Mouse (Mus musculus): ENCODE results near the gene D130043K22Rik.

Gene D130043K22Rik

DNA sequence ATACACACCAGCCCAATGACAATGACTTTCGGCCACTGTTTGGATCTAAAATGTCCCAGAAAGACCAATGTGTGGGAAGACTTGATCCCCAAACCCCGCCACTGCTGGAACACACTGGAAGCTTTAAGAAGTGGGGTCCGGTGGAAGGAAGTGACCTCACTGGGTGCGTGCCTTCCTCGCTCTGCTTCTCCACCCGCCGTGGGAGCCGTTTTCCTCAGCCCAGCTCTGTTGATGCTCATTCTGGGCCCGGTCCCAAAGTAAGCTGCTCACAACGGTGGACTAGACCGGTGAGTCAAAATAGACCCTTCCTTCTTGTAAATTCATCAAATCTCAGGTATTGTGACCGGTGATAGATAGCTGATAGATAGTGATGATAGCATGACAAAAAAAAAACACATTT, 60.5 kb downstream of the D130043K22Rik start:
- DNase-seq: no peak

DNA sequence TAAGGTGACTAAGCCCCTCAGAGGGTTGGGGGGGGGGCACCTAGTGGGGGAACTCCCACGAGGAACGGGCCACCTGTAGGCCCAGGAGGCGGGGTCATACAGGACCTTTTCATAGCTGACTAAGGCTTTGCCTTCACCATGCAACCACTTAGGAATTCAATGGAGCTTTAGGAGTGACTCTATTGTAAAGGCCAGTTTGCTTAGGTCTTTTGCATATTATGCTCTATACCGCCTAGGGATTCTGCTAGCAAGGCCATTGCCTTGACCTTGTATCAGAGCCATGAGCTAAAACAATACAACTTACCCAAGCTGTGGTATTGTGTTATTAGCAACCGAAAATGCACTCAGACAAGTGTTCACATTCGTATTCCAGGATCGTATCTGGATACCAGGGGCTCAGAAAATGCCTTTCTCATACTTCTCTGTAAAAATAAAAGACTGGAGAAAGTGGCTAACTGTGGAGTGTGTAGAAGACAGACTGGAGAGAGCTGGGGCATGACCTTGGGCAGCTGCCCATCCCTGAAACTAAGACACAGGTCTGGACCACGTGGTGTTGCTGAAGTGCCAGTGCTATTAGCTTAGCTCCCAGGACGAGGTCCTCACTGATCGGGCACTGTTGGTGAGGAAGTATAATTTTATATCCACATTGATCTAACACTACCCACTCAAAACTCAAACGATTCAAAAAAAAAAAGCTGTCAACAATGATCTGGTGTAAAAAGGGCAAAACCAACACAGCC, 62.1 kb downstream of the D130043K22Rik start:
- DNase-seq: no peak

DNA sequence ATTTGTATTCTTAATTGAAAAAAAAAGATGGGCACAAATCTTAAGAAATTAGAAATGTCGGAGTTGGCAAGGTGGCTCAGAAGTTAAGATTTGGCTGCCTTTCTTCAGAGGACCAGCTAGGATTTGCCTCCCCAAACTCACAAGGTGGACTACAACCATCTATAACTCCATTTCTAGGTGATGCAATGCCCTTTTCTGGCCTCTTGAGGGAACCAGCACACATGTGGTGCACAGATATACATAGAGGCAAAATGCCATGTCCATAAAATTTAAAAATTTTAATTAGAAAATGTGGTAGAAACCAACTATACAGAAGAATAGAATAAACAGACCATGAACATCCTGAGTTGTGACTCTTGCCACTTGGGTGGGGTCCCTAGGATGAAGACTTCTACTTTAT, 64.2 kb downstream of the D130043K22Rik start:
- no peak for DNase-seq

DNA sequence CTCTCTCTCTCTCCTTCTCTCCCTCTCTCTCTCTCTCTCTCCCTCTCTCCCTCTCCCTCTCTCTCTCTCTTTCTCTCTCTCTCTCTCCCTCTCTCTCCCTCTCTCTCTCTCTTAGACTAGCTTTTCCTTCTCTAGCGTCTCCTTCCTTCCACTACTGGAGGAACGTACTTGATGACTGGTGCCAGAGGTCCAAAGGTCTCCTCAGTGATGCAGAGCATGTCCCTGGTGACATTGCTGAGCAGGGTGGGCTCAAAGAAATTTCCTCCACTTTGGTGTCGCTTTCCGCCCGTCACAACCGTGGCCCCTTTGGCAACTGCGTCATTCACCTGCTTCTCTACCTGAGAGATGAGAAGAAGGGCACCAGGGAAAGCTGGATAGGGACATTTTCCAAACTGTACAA, 68.6 kb downstream of the D130043K22Rik start:
- DNase-seq: no peak

DNA sequence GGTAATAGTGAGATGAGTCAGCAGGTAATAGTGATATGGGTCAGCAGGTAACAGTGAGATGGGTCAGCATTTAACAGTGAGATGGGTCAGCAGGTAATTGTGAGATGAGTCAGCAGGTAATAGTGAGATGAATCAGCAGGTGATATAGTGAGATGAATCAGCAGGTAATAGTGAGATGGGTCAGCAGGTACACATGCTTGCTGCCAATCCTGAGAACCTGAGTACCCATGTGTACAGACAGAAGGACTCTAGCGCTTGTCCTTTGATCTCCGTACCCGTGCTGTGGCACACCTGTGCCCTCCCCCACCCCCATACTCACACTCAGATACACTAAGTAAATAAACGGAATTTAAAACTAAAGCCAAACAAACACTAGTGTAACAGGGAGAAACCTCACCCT, 70.0 kb downstream of the D130043K22Rik start:
- DNase-seq: no peak

DNA sequence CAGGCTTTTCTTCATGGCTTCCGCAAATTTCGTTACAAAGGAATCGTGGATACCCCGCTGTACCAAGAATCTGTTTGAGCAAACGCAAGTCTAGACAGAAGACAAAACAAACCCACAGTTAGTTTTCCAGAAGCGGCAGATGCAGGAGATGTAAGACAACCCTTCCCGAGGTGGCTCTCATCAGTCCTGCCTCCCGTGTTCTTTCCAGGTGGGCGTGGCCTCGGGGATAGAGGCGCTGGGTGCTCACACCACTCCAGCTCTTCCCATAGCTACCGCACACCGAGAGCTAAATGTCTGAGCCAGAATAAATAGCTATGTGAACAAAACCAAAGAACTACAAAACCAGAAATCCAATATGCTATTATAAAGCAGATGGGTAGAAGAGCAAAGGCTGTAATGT, 70.9 kb downstream of the D130043K22Rik start:
- no peak for DNase-seq

DNA sequence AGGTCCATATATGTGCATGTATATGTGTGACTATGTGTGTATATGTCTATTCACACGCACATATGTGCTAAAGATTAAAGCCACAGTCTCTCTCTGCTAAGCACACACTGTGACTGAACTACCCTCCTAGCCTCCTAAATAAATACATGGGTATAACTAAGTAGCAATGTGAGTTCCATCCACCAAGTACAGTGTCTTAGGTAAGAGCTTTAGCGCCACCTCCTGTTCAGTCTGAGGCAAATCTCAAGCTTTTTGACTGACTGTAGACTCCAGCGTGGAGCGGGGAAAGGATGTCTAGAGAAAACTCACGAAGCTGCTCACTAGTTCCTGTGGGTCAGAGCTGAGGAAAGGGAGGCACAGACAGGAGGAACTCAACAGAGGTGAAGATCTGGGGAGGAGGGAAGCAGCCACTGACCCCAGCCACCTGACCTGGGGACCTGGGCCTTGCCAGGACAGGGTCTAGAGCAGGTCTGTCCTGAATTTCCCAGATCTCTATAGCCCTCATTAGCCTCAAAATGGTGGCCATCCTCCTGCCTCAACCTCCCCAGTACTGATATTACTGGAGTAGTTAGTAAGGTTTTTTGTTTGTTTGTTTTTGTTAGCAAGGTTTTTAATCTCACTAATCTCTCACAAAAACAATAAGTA, 75.5 kb downstream of the D130043K22Rik start:
- peak; percentile 32 to 62 for DNase-seq

DNA sequence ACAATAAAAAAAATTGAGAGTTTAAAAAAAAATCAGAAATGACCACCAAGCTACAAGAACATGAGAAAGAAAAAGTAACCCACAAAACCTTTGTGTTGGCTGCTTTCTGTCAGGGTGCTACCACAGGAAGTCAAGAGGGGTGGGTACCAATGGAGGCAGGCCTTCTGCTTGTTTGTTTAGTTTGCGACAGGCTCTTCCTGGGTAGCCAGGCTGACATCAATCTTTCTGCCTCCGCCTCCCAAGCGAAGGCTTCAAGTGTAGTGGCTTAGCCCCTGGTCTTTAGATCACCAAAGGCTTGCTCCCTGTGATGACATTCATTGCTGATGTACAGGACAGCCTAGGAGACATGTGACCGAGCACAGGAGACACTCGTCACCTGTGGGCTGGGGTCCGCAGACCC, 76.3 kb downstream of the D130043K22Rik start:
- no peak for DNase-seq

DNA sequence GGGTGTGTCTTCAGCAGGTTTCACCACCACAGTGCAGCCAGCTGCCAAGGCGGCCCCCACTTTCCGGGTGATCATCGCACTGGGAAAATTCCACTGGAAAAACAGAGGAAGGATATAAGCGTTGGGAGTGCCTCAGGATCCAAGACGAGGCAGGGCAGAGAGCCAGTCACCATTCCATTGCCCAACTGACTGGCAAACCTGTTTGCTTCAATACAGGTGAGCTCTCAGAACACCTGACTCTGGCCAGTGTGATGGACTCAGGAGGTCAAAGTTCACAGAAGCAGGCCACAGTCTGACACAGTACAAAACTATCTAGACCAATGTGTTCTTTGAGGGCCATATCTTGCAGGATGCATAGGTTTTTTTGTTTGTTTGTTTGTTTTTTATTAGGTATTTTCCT, 79.1 kb downstream of the D130043K22Rik start:
- no peak for DNase-seq

DNA sequence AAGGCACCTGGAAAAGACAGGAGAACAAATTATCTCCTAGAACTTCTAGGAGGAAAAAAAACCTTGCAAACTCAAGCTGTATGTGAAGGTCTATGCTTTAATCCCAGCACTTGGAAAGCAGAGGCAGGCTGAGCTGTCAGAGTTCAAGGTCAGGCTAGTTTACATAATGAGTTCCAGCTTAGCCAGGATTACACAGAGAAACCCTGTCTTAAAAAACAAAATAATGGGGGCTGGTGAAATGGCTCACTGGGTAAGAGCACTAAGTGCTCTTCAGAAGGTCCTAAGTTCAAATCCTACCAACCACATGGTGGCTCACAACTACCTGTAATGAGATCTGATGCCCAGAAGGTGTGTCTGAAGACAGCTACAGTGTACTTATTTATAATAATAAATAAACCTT, 85.7 kb downstream of the D130043K22Rik start:
- DNase-seq: no peak

DNA sequence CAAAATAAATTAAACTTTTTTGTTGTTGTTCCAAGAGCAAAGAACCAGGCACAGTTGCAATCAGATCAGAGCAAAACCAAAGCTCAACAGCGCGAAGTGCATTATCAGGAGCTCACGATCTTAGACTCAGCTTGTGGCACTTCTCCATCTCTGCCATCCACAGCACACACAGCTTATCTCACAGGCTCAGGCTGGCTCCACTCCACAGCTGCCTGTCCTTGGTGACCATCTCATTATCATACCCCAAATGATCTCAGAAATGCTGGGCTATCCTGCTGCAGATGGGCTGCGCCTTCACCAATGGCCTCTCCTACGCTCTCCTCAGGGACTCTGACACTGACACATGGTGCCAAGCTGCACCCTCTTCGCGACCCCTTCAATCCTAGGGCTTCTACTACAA, 88.3 kb downstream of the D130043K22Rik start:
- no peak for DNase-seq

DNA sequence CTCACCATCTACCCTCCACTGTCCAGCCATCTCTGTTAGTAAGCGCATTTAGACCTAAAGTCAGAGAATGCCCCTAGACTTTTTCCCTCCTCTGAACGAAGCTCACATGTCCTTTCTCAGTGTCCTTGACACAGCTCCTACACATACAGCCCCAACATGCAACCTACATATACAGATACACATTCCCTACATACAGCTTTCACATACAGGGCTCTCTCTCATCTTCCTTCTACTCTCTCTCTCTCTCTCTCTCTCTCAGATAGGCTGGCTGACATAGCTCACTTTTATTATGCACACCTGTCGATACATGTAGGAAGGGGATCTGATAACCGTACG, 91.8 kb downstream of the D130043K22Rik start:
- no peak for DNase-seq

DNA sequence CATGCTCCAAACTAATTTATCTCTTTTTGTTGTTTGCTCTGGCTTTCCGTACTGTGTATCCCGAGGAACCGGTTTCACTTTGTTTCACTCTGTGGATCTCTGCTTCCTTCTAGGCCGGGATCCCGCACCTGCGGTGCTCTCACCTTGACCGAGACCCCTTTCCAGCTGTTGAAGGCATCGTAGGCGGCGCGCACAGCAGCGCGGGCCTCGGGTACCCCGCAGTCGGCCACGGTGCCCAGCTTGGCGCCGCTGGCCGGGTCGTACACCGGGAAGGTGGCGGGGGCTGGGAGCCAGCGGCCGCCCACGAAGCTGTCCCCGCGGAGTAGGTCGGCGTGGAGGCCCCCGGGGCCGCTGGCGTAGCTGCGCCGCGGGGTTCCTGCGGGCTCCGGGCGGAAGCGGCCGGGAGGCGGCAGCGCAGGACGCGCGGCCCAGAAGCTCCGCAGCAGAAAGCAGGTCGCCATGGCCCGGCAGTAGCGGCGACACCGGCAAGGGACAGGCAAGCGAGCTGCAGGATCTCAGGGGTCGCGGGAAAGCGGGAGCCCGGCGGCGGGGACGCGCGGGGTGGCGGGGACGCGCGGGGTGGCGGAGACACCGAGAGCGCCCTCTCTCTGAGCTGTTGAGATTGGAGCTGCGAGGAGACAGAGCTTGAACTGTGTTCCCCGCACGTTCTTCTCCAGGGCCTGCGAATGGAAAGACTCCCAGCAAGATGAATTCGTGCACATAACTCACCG, 92.3 kb downstream of the D130043K22Rik start, which contains the start of gene Aldh5a1:
Gene Aldh5a1 (minus strand): TSS at position 554 of the 731 bp plus-strand sequence.
- DNase-seq: peak; percentile 88 to 90

DNA sequence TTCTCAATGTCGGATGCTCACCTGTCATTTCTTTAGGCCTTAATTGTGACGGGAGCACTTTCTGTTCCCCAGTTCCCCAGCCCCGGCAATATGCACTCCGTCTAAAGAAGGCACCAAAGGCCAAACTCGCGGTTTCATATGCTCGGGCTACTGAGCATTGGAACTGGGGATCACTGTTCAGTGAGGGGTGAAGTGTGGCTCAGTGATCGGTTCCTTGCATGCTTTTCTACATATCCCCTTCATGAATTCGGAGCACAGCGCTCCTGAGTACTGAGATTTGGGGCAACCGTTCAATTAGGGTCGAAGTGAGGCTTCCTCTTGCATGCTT, 92.9 kb downstream of the D130043K22Rik start:
- DNase-seq: no peak

DNA sequence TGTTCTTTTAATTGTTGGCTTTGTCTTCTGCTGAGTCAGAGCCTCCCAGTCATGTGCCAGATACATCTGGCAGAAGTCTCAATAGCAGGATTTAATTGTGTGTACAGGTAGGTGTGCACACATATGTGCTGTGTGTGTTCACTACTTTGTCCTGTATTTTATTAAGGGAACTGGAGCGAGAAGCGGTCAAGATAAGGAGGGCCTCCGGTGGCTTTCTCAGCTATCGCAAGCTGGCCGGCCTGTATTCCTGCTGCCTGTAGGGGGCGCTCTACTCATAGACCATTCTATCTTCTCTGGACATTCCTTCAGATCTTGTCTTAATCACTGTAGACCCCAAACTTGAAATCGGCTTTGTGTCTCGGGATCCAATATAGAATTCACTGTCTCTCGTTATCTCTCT, 93.7 kb downstream of the D130043K22Rik start:
- DNase-seq: peak; percentile 79 to 90

DNA sequence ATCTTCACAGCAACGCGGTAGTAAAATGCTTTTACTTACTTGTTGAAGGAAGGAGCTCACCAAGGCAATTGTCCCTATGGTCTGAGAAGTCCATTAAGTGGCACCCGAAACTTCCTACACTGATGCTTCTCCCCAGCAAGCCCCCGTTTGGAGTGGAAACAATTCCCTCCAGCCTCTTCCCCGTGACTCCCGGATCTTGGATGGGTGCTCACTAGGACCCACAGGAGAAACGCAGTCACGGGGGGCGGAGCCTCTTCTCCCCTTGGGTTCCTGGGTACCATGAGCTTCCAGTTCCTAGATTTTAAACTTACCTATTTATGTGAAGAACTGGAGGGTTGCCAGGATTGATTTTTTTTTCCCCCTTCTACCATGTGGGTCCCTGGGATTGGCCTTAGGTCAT, 94.5 kb downstream of the D130043K22Rik start:
- DNase-seq: peak in 1 of 2 experiments; percentile 18

DNA sequence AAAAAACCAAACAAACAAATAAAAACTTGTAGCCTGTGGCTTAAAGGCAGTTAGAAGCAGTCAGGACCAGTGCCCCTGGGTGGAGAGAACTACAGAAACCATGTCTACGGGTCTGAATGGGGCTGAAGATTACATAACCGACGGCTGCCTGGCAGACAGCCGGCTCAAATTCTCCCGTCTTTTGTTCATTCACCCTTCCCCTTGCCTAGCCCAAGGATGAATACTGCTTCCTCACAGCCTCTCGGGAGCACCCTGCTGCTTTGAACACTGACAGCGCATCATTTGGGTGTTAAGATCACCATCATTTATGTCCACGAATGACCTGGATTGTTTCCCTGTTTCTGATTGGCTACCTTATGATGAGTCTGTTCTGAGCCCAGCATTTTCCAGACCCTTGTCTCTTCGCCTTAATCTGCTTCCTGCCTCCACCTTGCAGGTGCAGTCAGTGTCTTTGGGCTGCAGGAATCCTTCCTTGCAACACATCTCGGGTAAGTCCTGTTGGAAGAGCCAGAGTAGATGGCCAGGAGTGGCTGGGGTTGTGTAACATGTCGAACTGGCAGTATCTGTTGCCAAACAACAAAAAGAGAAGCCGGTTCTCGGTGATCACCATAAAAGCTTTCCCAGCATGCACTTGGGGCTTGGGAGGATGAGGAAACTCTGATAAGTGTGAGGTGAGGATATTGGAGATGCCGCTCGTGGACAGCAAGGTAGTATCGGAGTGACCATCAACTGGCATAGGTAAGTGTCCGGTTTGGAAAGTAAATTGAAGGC, 97.8 kb downstream of the D130043K22Rik start, which contains the start of gene Gpld1:
Gene Gpld1 (plus strand): TSS at position 641 of the 771 bp plus-strand sequence.
- peak; percentile 18 to 19 for DNase-seq

DNA sequence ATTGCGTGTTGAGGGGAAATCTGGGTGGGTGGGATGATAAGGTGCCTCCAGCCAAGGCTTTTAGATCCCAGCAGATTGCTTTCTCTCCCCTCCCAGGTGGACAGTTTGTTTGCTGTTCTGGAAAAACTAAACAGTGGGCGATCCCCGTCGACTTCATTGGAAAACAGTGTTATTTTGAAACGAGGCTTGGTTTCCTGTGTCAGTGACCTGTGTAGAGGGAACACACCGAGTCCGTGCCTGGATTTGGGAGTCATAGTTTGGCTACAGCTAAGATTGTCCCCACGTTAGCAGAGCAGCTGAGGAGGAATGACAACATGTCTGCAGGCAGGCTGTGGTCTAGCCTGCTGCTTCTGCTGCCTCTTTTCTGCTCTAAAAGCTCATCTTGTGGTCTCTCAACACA, 98.4 kb downstream of the D130043K22Rik start:
- DNase-seq: no peak

DNA sequence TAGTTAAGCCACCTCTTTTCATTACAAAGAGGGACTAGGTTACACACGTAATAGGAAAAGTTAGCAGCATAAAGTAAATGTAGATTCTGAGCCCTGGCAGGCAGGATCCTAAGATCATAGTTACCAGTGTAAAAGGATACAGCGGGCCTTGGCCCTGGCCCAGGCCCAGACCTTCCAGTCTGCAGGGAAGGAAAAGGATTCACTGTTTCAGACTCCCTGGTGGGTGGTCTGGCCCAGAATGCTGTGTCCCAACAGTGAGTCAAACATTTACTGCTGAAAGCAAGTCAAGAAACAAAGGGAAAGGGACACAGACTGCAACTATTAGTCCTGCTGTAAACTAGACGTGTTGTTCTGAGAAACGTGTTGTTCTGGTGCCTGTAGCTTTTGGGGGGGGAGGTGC, 100.6 kb downstream of the D130043K22Rik start:
- DNase-seq: peak; percentile 26 to 53

DNA sequence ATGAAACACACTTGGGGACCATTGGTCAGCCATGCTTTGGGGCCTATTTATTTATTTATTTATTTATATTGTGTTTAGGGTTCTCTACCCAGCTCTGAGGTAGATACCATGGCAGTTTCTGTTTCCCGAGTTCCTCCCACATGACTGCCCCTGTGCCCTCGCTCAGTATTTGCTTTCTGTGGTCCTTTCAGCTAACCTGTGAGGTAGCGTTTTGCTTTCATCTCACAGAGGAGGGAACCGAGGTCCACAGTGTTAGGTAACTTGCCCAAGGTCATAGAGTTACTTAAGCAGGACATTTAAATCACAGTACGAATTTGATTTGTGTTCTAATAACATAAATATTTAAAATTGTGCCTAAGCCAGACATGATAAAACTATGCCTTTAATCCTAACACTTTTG, 102.2 kb downstream of the D130043K22Rik start:
- DNase-seq: no peak

DNA sequence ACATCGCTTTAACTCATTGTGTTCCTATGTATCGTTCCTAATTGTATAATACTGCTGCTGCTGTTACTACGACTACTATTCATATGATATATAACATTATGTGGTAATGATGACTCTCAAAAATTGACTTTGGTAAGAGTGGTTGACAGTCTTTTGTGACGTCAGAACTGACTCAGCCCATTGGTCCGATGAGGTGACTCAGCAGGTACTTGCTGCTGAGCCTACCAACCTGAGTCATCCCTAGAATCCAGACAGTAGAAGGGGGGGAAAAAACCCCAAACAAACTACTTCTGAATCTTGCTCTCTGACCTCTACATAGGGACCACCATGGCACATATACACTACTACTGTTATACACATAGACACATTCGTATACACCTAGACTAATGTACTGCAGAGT, 103.9 kb downstream of the D130043K22Rik start:
- no peak for DNase-seq
